Comparison of ENCODE assay signal across 11 mouse cellular contexts in the genomic region with DNA sequence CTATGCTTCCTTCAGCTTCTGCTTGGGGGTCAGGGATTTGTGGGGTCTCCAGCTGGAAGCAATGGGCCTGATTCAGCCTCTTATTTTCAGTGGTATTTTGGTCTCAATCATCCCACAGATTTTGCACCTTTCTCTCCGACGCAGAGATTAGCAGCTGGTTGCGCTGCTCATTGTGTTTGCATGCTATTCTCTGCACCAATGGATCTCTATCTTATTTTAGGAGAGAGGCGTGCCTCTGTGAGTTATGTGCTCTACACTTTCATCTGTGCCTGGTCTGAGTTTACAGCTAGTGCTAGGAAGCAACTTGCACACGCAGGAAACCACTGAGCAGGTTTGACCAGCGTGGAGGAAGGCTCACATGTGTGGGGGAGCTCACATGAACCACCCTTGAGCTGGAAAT.
"Had no signal": no experiment of that assay in that cellular context is flagged by ENCODE, and none has a peak within 500 bp of the region (broad histone marks: within the 10 kb centered on the region; RNA-seq: fewer than 3 reads in every experiment).

No protein-coding gene starts in this region.

- DNase-seq: kidney, adult 9 months; kidney, postnatal 10 days; kidney, postnatal 4 days; liver; liver, embryonic 13.5 days; liver, postnatal 0 days; lung, postnatal 14 days; thymus, adult 2 months; thymus, postnatal 25 days had no signal

- ATAC-seq: inflammation-experienced regulatory T-cells, adult 6 months; intestine, postnatal 0 days; liver, postnatal 0 days had no signal
